Mouse (Mus musculus) limb, embryonic 14.5 days (tissue): Measurements from ENCODE around the gene Atxn1. TPM values are rescaled to one million over a fixed set of nuclear protein-coding genes. Genes with fewer than 3 reads are reported as not detected.

Source experiments
- ATAC-seq: fragments of 200-750 bp; cut with Nextera tagmentation; 2 replicates; pipeline ENCODE4 v1.8.0; 2017; ENCODE audit warnings: low read depth, moderate number of reproducible peaks, moderate TSS enrichment; ENCODE audit not compliant: low FRiP score
- DNase-seq: peaks from one replicate; pipeline ENCODE4 v3.0.0-alpha.2; 2015; ENCODE audit warnings: low spot score
- H3K27ac ChIP-seq: fragments of 300-500 bp; sonication (generic); replicated peaks from 2 replicates; pipeline ENCODE4 v1.5.1; 2014; ENCODE audit warnings: low read depth, mild to moderate bottlenecking, low read length, moderate library complexity, mixed read lengths
- H3K27me3 ChIP-seq: fragments of 300-500 bp; sonication (generic); 2 replicates; pipeline ENCODE4 v1.6.1; 2014; ENCODE audit warnings: low read length, mixed read lengths; ENCODE audit not compliant: control insufficient read depth, insufficient read depth
- H3K36me3 ChIP-seq: fragments of 300-500 bp; sonication (generic); 2 replicates; pipeline ENCODE4 v1.6.1; 2014; ENCODE audit warnings: mild to moderate bottlenecking, low read length, moderate library complexity, mixed read lengths; ENCODE audit not compliant: control insufficient read depth, insufficient read depth
- H3K4me1 ChIP-seq: fragments of 300-500 bp; sonication (generic); 2 replicates; pipeline ENCODE4 v1.6.1; 2014; ENCODE audit warnings: antibody characterized with exemption, low read length, mixed read lengths; ENCODE audit not compliant: control insufficient read depth, insufficient read depth
- H3K4me2 ChIP-seq: fragments of 300-500 bp; sonication (generic); replicated peaks from 2 replicates; pipeline ENCODE4 v1.6.1; 2014; ENCODE audit warnings: low read depth, mild to moderate bottlenecking, low read length, moderate library complexity; ENCODE audit not compliant: severe bottlenecking
- H3K4me3 ChIP-seq: fragments of 300-500 bp; sonication (generic); replicated peaks from 2 replicates; pipeline ENCODE4 v1.5.1; 2014; ENCODE audit warnings: low read length
- H3K9ac ChIP-seq: fragments of 300-500 bp; sonication (generic); 2 replicates; pipeline ENCODE4 v1.6.1; 2014; ENCODE audit warnings: mild to moderate bottlenecking, low read depth, low read length, moderate library complexity; ENCODE audit not compliant: severe bottlenecking
- H3K9me3 ChIP-seq: fragments of 300-500 bp; sonication (generic); 2 replicates; pipeline ENCODE4 v1.6.1; 2016; ENCODE audit warnings: low read length; ENCODE audit not compliant: control insufficient read depth
- POLR2A ChIP-seq: fragments of 200-500 bp; IDR thresholded peaks from 2 replicates; pipeline ENCODE4 v1.8.0; 2012; ENCODE audit warnings: inconsistent platforms, mild to moderate bottlenecking, moderate library complexity, borderline replicate concordance; ENCODE audit not compliant: insufficient read depth, insufficient read length; ENCODE audit errors: extremely low read depth
- WGBS: fragments of 180-500 bp; shearing (Covaris S2); extraction: QIAGEN DNeasy Blood & Tissue Kit; methylation state at CpG from one replicate; pipeline ENCODE4 v1.1.7; 2014; 5-methylcytosine and 5-hydroxymethylcytosine counted together
- polyA plus RNA-seq, 2 experiments: library from polyadenylated mRNA; depleted of rRNA in 1 of 2; stranded (reverse) in 1 of 2; unstranded in 1 of 2; fragments of >200 nt; fragmentation: Nextera tagmentation in 1 of 2; extraction: Ambion mirVana in 1 of 2; gene quantifications; 2 replicates each; pipeline versions ENCODE4 v1.2.1 to v1.2.3; 2012 to 2014

The Atxn1 gene
- polyA plus RNA-seq, 2 experiments: 3.3 to 5.3 TPM

GRCm38 (mm10) chr13:45572768-45573167 lies 392.0 kb downstream of the Atxn1 start:
- H3K4me3 ChIP-seq: no peak overlapping the region
- H3K9ac ChIP-seq: no peak overlapping the region
- no peaks in the 10 kb centered on the region for H3K36me3 ChIP-seq
- 31% methylated on average over 4 of the region's 4 CpGs for WGBS
- no peak overlapping the region for H3K27ac ChIP-seq
- no peak for TF ChIP-seq POLR2A
- DNase-seq: peak; percentile 74
- ATAC-seq: no peak
- H3K9me3 ChIP-seq: no peaks in the 10 kb centered on the region
- no peak overlapping the region for H3K4me2 ChIP-seq
- peaks cover 8% of the 10 kb centered on the region for H3K4me1 ChIP-seq
- no peaks in the 10 kb centered on the region for H3K27me3 ChIP-seq

GRCm38 (mm10) chr13:45571795-45572262 lies 393.0 kb downstream of the Atxn1 start:
- Histone ChIP-seq H3K36me3 (peaks cover 6% of the 10 kb centered on the region; the same call in 1 of the 2 replicates), H3K4me2 (no peak overlapping the region), H3K9ac (no peak overlapping the region), H3K9me3 (no peaks in the 10 kb centered on the region), H3K4me3 (no peak overlapping the region), H3K27me3 (no peaks in the 10 kb centered on the region), H3K27ac (no peak overlapping the region), H3K4me1 (peaks cover 8% of the 10 kb centered on the region)
- 2% methylated on average over 6 of the region's 6 CpGs for WGBS
- TF ChIP-seq POLR2A: no peak
- ATAC-seq: peak; percentile 58; the same call in 1 of the 2 replicates
- DNase-seq: peak; percentile 75

DNA sequence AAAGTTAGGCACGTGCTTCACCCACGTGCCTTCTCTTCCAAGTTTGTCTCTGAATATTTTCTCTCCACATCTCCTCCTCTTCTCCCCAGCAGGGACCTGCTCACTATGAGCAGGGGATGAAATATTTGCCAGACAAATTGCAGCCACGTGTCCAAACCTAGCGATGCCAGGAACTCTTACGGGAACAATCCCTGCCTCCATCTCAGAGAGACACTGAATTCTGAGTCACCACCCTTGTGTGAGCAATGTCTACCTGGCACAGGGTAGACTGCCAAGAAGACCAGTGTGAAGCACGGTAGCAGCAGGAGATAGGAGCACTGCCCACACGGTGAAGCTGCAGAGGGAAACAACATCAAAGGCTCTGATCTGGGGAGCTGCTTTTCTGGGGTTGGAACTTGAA lies 394.9 kb downstream of the Atxn1 start:
- WGBS: 54% methylated on average over 7 of the region's 7 CpGs
- peaks cover 11% of the 10 kb centered on the region; the same call in 1 of the 2 replicates for H3K36me3 ChIP-seq

DNA sequence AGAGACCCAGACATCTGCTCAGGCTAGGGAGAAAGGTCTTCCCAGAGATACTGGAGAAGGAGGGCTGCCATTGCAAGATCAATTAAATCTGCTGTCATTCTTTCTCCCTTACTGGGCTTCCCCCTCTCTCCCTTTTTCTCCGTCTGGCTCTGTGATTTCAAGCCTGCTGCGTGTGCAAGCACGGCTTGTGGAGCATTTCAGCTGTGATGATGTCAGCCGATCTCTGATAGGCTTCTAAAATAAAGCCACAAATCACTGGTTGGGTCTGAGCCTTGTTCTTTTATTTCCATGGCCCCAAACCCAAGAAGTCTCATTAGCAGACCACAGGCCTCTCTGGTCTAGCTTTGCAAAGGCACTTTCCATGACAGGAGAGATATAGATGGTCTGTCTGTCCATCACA lies 399.9 kb downstream of the Atxn1 start:
- DNase-seq: no peak
- H3K27ac ChIP-seq: no peak overlapping the region
- H3K9me3 ChIP-seq: no peaks in the 10 kb centered on the region
- H3K36me3 ChIP-seq: peaks cover 11% of the 10 kb centered on the region; the same call in 1 of the 2 replicates
- WGBS: 54% methylated on average over 4 of the region's 4 CpGs
- no peaks in the 10 kb centered on the region for H3K4me1 ChIP-seq
- no peaks in the 10 kb centered on the region for H3K27me3 ChIP-seq
- ATAC-seq: no peak
- no peak overlapping the region for H3K4me3 ChIP-seq
- no peak overlapping the region for H3K9ac ChIP-seq
- no peak overlapping the region for H3K4me2 ChIP-seq
- no peak for TF ChIP-seq POLR2A

More for the DNA sequence above, 394.9 kb downstream of the Atxn1 start:
- no peak overlapping the region for H3K4me2 ChIP-seq
- H3K9ac ChIP-seq: no peak overlapping the region
- TF ChIP-seq POLR2A: no peak
- ATAC-seq (no peak), DNase-seq (no peak)
- no peak overlapping the region for H3K4me3 ChIP-seq
- H3K27ac ChIP-seq: no peak overlapping the region
- no peaks in the 10 kb centered on the region for H3K9me3 ChIP-seq
- no peaks in the 10 kb centered on the region for H3K27me3 ChIP-seq
- no peaks in the 10 kb centered on the region for H3K4me1 ChIP-seq

- ATAC-seq (no peak), DNase-seq (no peak)
- H3K4me2 ChIP-seq: no peak overlapping the region
- no peak overlapping the region for H3K27ac ChIP-seq
- WGBS: 84% methylated on average over 9 of the region's 9 CpGs
- no peak overlapping the region for H3K9ac ChIP-seq
- H3K27me3 ChIP-seq: no peaks in the 10 kb centered on the region
- no peak overlapping the region for H3K4me3 ChIP-seq
- no peak for TF ChIP-seq POLR2A
- H3K9me3 ChIP-seq: no peaks in the 10 kb centered on the region
- peaks cover 7% of the 10 kb centered on the region; the same call in 1 of the 2 replicates for H3K36me3 ChIP-seq
- H3K4me1 ChIP-seq: no peaks in the 10 kb centered on the region
Measured at GRCm38 (mm10) chr13:45562011-45562410, 402.8 kb downstream of the Atxn1 start.
